Mouse (Mus musculus): ENCODE measurements around the gene Bdp1.
"Not testable (repeated sequence)": the region's sequence is repeated elsewhere in the genome, so short reads cannot be mapped to it uniquely, and the experiment has no call there.

GRCm38 (mm10) chr13:100057738-100058137, 46.1 kb downstream of the Bdp1 start:
- TF ChIP-seq CTCF (IDR thresholded peaks at IDR 0.05; ENCODE audit: low read depth); EP300 (optimal IDR thresholded peaks at IDR 0.05): not testable (repeated sequence)

All from stomach, postnatal 0 days (tissue).